Mouse (Mus musculus): ENCODE results near the gene Uqcc2. TPM values are rescaled to one million over a fixed set of nuclear protein-coding genes. Genes with fewer than 3 reads are reported as not detected.
A peak's percentile ranks its signal among the peaks of the same experiment; 100 is the strongest.

Gene Uqcc2
- total and polyA plus RNA-seq, 3 experiments, result 126 to 240 (median 198) TPM

DNA sequence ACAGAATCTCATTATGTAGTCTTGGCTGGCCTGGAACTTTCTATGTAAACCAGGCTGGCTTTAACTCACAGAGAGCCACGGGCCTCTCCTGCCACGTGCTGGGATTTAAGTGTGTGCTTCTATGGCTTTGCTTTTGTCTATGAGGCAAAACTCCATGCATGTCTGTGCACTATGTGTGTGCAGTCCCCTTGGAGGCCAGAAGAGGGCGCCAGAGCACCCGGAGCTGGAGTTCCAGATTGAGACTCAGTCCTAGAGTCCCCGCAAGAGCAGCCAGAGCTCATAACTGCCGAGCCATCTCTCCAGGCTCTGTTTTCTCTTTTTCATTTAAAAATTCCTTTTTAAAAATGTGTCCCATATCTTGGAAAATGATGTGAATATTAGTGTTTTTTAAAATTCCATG is 55.8 kb downstream of the Uqcc2 start:
- Histone ChIP-seq H3K9ac (ENCODE audit: insufficient read depth, low read depth) (no peak overlapping the region), H3K27me3 (replicated peaks) (no peaks in the 10 kb centered on the region), H3K36me3 (replicated peaks in 1 of 2; ENCODE audit: control insufficient read depth in 1 of 2, insufficient read depth in 1 of 2, low read length in 1 of 2) (peaks cover 6 to 43% of the 10 kb centered on the region in 2 experiments), H3K4me3 (replicated peaks in 1 of 3; ENCODE audit: low read depth in 2 of 3, low read length in 2 of 3, poor library complexity in 1 of 3) (no peak overlapping the region), H3K4me2 (ENCODE audit: insufficient read depth, low read depth, poor library complexity, severe bottlenecking) (no peak overlapping the region), H3K79me2 (replicated peaks; ENCODE audit: control insufficient read depth, extremely low read depth, insufficient read depth, poor library complexity, severe bottlenecking) (no peaks in the 10 kb centered on the region), H3K27ac (ENCODE audit: insufficient read depth, low read depth) (no peak overlapping the region), H3K9me3 (replicated peaks; ENCODE audit: low read length) (peaks cover 9% of the 10 kb centered on the region), H3K4me1 (ENCODE audit: control insufficient read depth in 1 of 2, insufficient read depth in 2 of 2) (peaks cover 0 to 35% of the 10 kb centered on the region in 2 experiments; a peak in 2 of 4 replicates)
- TF ChIP-seq NRF1 (IDR thresholded peaks at IDR 0.05; ENCODE audit: low read depth, low read length) (no peak), POLR2A (IDR thresholded peaks at IDR 0.05; ENCODE audit: low read depth, low read length) (no peak), SMC3 (IDR thresholded peaks at IDR 0.05; ENCODE audit: low read depth, low read length) (0 out of 2 replicates have a peak, but pooled peaks have one; percentile 4), CTCF (conservative IDR thresholded peaks at IDR 0.05 in 1 of 2, IDR thresholded peaks at IDR 0.05 in 1 of 2; ENCODE audit: low read depth in 2 of 2, low read length in 2 of 2) (peak; percentile 44 to 48; a peak in 3 of 4 replicates), MAZ (IDR thresholded peaks at IDR 0.05; ENCODE audit: low read depth, low read length) (no peak), ZMIZ1 (IDR thresholded peaks at IDR 0.05; ENCODE audit: low read depth, low read length) (no peak), ETS1 (conservative IDR thresholded peaks at IDR 0.05; ENCODE audit: low read depth, low read length) (no peak), ZNF384 (IDR thresholded peaks at IDR 0.05; ENCODE audit: low read depth, low read length) (no peak), USF1 (IDR thresholded peaks at IDR 0.05; ENCODE audit: low read depth, low read length) (no peak), MAFK (IDR thresholded peaks at IDR 0.05; ENCODE audit: insufficient replicate concordance, low read length) (no peak), SIN3A (IDR thresholded peaks at IDR 0.05; ENCODE audit: low read length) (no peak), KAT2A (IDR thresholded peaks at IDR 0.05; ENCODE audit: insufficient replicate concordance, low read length) (no peak), ZC3H11A (IDR thresholded peaks at IDR 0.05; ENCODE audit: low read depth, low read length) (no peak), PAX5 (IDR thresholded peaks at IDR 0.05; ENCODE audit: low read length) (no peak), MXI1 (IDR thresholded peaks at IDR 0.05; ENCODE audit: low read depth, low read length) (no peak), EP300 (IDR thresholded peaks at IDR 0.05; ENCODE audit: low read length) (no peak)
- dilution Hi-C loops (cut with MboI; ENCODE audit: extremely low pct_ligation_motif_present, extremely low pct_unique_long_range_greater_than_20kb, low sequenced_read_pairs), result no loop called here
- in situ Hi-C loops (cut with MboI; ENCODE audit: low pct_ligation_motif_present, low pct_unique_long_range_greater_than_20kb, low sequenced_read_pairs), result no loop called here
- DNase-seq (ENCODE audit: extremely low read depth), result no peak

DNA sequence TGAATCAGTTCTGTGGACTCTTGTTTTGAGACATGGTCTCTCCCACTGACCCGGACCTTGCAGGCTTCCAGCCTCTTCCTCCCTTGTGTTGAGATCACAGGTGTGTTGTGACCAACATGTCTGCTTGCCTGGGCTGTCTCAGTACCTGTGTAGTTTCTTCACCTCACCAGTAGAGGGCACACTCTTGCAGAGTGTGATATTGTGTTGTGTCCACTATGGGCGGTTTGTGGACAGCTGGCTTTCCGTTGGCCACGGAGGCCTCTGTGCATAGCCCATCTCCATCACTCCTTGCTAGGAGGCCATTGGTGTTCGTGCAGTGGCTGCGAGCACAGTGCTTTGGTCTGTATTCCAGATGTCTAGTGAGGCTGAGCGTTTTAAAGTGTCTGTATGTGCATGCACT is 56.6 kb downstream of the Uqcc2 start:
- in situ Hi-C loops (cut with MboI; ENCODE audit: low pct_ligation_motif_present, low pct_unique_long_range_greater_than_20kb, low sequenced_read_pairs) (no loop called here), dilution Hi-C loops (cut with MboI; ENCODE audit: extremely low pct_ligation_motif_present, extremely low pct_unique_long_range_greater_than_20kb, low sequenced_read_pairs) (no loop called here)
- Histone ChIP-seq H3K9ac (ENCODE audit: insufficient read depth, low read depth) (no peak overlapping the region), H3K27ac (ENCODE audit: insufficient read depth, low read depth) (no peak overlapping the region), H3K9me3 (replicated peaks; ENCODE audit: low read length) (peaks cover 9% of the 10 kb centered on the region), H3K4me3 (replicated peaks in 1 of 3; ENCODE audit: low read depth in 2 of 3, low read length in 2 of 3, poor library complexity in 1 of 3) (no peak overlapping the region), H3K4me1 (ENCODE audit: control insufficient read depth in 1 of 2, insufficient read depth in 2 of 2) (peaks cover 0 to 35% of the 10 kb centered on the region in 2 experiments; a peak in 2 of 4 replicates), H3K4me2 (ENCODE audit: insufficient read depth, low read depth, poor library complexity, severe bottlenecking) (no peak overlapping the region), H3K27me3 (replicated peaks) (no peaks in the 10 kb centered on the region), H3K79me2 (replicated peaks; ENCODE audit: control insufficient read depth, extremely low read depth, insufficient read depth, poor library complexity, severe bottlenecking) (no peaks in the 10 kb centered on the region), H3K36me3 (replicated peaks in 1 of 2; ENCODE audit: control insufficient read depth in 1 of 2, insufficient read depth in 1 of 2, low read length in 1 of 2) (peaks cover 6 to 49% of the 10 kb centered on the region in 2 experiments)
- TF ChIP-seq CTCF (conservative IDR thresholded peaks at IDR 0.05 in 1 of 2, IDR thresholded peaks at IDR 0.05 in 1 of 2; ENCODE audit: low read depth in 2 of 2, low read length in 2 of 2) (peak; percentile 23 to 28; a peak in 2 of 4 replicates), MEF2A (IDR thresholded peaks at IDR 0.05; ENCODE audit: borderline replicate concordance, low read depth, low read length) (no peak)
- DNase-seq (ENCODE audit: extremely low read depth), result no peak

All from CH12.LX (cell line).